Mouse (Mus musculus): ENCODE measurements around the gene Lrrc1. TPM values are rescaled to one million over a fixed set of nuclear protein-coding genes. Genes with fewer than 3 reads are reported as not detected.

The Lrrc1 gene
- polyA plus RNA-seq, 1 experiment from 2014 or later: 18.9 TPM

DNA sequence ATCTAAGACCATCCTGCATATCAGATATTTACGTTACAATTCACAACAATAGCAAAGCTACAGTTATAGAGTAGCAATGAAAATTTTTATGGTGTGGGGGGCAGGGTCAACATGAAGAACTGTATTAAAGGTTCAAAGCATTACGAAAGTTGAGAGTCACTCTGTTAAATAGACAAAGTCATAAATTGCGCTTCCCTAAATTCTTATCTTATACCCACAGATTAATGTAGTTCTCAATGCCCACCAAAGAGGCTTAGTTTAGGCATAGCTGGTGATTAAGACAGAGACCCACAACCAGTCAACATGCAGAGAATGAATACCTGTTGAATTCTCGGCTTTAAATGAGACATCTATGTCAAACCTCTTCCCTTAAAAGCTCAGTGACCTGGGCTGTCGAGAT, 144.9 kb downstream of the Lrrc1 start:
- WGBS: 93% methylated on average over 5 of the region's 5 CpGs
- Histone ChIP-seq H3K27me3 (ENCODE audit: control insufficient read depth, insufficient read depth, low read length) (no peaks in the 10 kb centered on the region), H3K4me3 (ENCODE audit: control insufficient read depth in 1 of 2, insufficient read depth in 1 of 2, low read depth in 1 of 2, low read length in 2 of 2) (no peak overlapping the region), H3K4me2 (ENCODE audit: low read length) (no peak overlapping the region), H3K9me3 (ENCODE audit: control insufficient read depth, low read length) (no peaks in the 10 kb centered on the region), H3K4me1 (ENCODE audit: control insufficient read depth in 2 of 2, insufficient read depth in 2 of 2, low read length in 2 of 2) (no peaks in the 10 kb centered on the region), H3K36me3 (ENCODE audit: control insufficient read depth, insufficient read depth, low read length) (no peaks in the 10 kb centered on the region), H3K9ac (ENCODE audit: low read length) (no peak overlapping the region), H3K27ac (replicated peaks in 1 of 2; ENCODE audit: control insufficient read depth in 1 of 2, insufficient read depth in 1 of 2, low read depth in 2 of 2, low read length in 2 of 2) (no peak overlapping the region)
- ATAC-seq (ENCODE audit: insufficient number of reproducible peaks, insufficient read depth, low FRiP score, low read depth): no peak

DNA sequence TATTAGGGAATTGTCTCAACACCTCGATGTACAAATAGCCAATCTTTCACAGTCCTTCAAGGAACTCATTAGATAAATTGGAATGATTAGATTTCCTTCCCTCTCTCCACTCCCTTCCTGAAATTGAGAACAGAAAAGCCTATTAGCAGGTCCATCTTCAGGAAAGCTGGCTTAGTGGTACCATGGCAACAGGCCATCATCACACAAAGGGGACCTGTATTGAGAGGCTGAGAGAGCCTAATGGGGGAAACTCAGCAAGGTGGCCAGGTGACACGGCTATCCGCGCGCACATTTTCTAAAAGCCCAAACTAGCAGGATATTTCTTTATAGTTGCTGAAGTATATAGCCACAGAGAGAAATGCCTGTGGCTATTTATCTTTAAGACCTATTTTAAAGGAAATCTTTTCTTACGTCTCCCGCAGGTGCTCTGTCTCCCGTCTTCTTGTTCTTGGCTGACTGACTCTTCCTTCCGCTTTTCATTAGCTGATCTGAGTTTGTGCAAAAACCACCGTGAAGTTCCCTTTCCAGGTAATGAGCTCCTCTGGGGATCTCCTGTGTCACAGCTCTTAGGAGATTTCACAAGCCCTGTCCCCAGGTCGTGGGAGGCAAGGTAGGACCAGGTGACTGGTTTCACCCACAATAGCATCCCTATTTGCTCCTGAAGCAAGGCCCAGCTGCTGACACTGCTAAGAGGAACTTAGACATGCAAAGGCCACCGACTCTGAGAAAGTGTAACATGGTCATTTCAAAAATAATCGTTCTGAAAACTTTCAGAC, 145.6 kb downstream of the Lrrc1 start:
- Histone ChIP-seq H3K27me3 (ENCODE audit: control insufficient read depth, insufficient read depth, low read length) (no peaks in the 10 kb centered on the region), H3K9ac (ENCODE audit: low read length) (no peak overlapping the region), H3K36me3 (ENCODE audit: control insufficient read depth, insufficient read depth, low read length) (no peaks in the 10 kb centered on the region), H3K4me3 (ENCODE audit: control insufficient read depth in 1 of 2, insufficient read depth in 1 of 2, low read depth in 1 of 2, low read length in 2 of 2) (no peak overlapping the region), H3K27ac (replicated peaks in 1 of 2; ENCODE audit: control insufficient read depth in 1 of 2, insufficient read depth in 1 of 2, low read depth in 2 of 2, low read length in 2 of 2) (no peak overlapping the region), H3K9me3 (ENCODE audit: control insufficient read depth, low read length) (no peaks in the 10 kb centered on the region), H3K4me1 (ENCODE audit: control insufficient read depth in 2 of 2, insufficient read depth in 2 of 2, low read length in 2 of 2) (no peaks in the 10 kb centered on the region), H3K4me2 (ENCODE audit: low read length) (no peak overlapping the region)
- WGBS: 74% methylated on average over 13 of the region's 13 CpGs
- ATAC-seq (ENCODE audit: insufficient number of reproducible peaks, insufficient read depth, low FRiP score, low read depth): no peak

DNA sequence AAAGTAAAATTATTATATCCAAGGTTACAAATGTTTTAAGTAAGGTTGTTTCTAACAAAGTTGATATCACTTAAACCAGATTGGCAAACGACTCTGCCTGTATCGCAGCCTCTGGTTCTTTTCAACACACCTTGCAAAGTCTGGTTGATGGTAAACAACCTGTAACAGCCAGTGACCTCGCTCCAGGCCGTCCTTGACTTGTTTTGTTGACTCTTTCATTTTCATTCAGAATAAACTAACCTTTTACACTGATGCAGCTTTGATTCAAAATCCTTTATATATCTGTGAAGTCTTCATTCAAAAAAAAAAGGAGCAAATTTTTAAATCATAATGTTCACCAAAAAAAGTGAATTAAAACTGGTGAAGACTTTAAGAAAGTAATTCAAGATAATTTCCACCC, 147.6 kb downstream of the Lrrc1 start:
- 59% methylated on average over 4 of the region's 4 CpGs for WGBS
- Histone ChIP-seq H3K4me2 (ENCODE audit: low read length) (no peak overlapping the region), H3K4me3 (ENCODE audit: control insufficient read depth in 1 of 2, insufficient read depth in 1 of 2, low read depth in 1 of 2, low read length in 2 of 2) (no peak overlapping the region), H3K9me3 (ENCODE audit: control insufficient read depth, low read length) (no peaks in the 10 kb centered on the region), H3K27ac (replicated peaks in 1 of 2; ENCODE audit: control insufficient read depth in 1 of 2, insufficient read depth in 1 of 2, low read depth in 2 of 2, low read length in 2 of 2) (no peak overlapping the region), H3K4me1 (ENCODE audit: control insufficient read depth in 2 of 2, insufficient read depth in 2 of 2, low read length in 2 of 2) (no peaks in the 10 kb centered on the region), H3K36me3 (ENCODE audit: control insufficient read depth, insufficient read depth, low read length) (no peaks in the 10 kb centered on the region), H3K9ac (ENCODE audit: low read length) (no peak overlapping the region), H3K27me3 (ENCODE audit: control insufficient read depth, insufficient read depth, low read length) (no peaks in the 10 kb centered on the region)
- ATAC-seq (ENCODE audit: insufficient number of reproducible peaks, insufficient read depth, low FRiP score, low read depth): no peak

DNA sequence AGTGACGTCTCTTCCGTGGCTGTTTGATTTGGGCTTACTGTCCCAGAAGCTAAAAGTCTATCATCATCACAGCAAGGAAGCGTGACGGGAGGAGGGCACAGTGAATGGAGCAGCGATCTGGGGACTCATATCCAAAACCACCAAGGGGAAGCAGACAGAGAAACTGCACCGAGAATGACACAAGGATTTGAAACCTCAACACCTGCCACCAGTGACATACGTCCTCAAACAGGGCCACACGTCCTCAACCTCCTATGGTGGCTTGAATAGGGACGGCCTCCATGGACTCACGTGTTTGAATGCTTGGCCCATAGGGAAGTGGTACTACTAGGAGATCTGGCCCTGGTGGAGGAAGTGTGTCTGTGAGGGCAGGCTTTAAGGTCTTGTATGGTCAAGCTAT, 153.4 kb downstream of the Lrrc1 start:
- Histone ChIP-seq H3K27ac (replicated peaks in 1 of 2; ENCODE audit: control insufficient read depth in 1 of 2, insufficient read depth in 1 of 2, low read depth in 2 of 2, low read length in 2 of 2) (no peak overlapping the region), H3K4me1 (ENCODE audit: control insufficient read depth in 2 of 2, insufficient read depth in 2 of 2, low read length in 2 of 2) (no peaks in the 10 kb centered on the region), H3K36me3 (ENCODE audit: control insufficient read depth, insufficient read depth, low read length) (no peaks in the 10 kb centered on the region), H3K27me3 (ENCODE audit: control insufficient read depth, insufficient read depth, low read length) (no peaks in the 10 kb centered on the region), H3K9ac (ENCODE audit: low read length) (no peak overlapping the region), H3K4me2 (ENCODE audit: low read length) (no peak overlapping the region), H3K9me3 (ENCODE audit: control insufficient read depth, low read length) (no peaks in the 10 kb centered on the region), H3K4me3 (ENCODE audit: control insufficient read depth in 1 of 2, insufficient read depth in 1 of 2, low read depth in 1 of 2, low read length in 2 of 2) (no peak overlapping the region)
- ATAC-seq (ENCODE audit: insufficient number of reproducible peaks, insufficient read depth, low FRiP score, low read depth): no peak
- 89% methylated on average over 10 of the region's 10 CpGs for WGBS

DNA sequence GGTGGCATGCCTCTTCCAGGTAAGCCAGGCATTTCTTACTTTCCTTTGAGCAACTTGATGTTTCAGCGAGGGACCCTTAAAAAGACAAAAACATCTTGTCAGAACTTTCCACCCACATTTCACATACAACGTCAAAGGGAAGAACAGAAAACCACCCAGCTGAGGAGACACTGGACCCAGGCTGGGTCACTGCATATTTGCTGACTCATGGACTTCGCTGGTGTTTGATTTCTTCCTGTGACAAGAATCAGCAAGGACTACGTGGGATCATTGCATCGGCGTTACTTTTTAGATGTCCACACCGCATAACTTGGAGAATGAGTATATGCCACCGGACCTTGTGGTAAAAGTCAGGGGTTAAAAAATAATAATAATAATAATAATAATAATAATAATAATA, 155.7 kb downstream of the Lrrc1 start:
- Histone ChIP-seq H3K4me2 (ENCODE audit: low read length) (no peak overlapping the region), H3K4me1 (ENCODE audit: control insufficient read depth in 2 of 2, insufficient read depth in 2 of 2, low read length in 2 of 2) (peaks cover 5 to 6% of the 10 kb centered on the region in 2 experiments; a peak in 2 of 4 replicates), H3K9me3 (ENCODE audit: control insufficient read depth, low read length) (no peaks in the 10 kb centered on the region), H3K4me3 (ENCODE audit: control insufficient read depth in 1 of 2, insufficient read depth in 1 of 2, low read depth in 1 of 2, low read length in 2 of 2) (no peak overlapping the region), H3K36me3 (ENCODE audit: control insufficient read depth, insufficient read depth, low read length) (no peaks in the 10 kb centered on the region), H3K27me3 (ENCODE audit: control insufficient read depth, insufficient read depth, low read length) (no peaks in the 10 kb centered on the region), H3K9ac (ENCODE audit: low read length) (no peak overlapping the region), H3K27ac (replicated peaks in 1 of 2; ENCODE audit: control insufficient read depth in 1 of 2, insufficient read depth in 1 of 2, low read depth in 2 of 2, low read length in 2 of 2) (no peak overlapping the region)
- 84% methylated on average over 8 of the region's 8 CpGs for WGBS
- no peak for ATAC-seq (ENCODE audit: insufficient number of reproducible peaks, insufficient read depth, low FRiP score, low read depth)

DNA sequence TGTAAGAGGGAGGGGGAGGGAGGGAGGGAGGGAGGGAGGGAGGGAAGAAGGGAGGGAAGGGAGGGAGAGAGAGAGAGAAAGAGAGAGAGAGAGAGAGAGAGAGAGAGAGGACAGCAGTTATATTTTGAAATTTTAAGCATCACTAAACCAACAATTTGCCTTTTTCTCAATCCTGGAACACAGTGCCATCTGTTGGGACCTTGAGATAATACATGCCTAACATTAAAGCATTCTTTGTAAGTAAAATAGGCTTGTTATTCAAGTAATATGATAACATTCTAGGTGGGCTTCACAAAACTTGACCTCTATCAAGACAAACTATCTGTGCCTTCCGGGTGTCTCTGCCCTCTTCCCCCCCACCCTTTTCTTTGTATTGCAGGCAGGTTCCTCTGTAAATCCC, 157.9 kb downstream of the Lrrc1 start:
- 22% methylated on average over 1 of the region's 1 CpGs for WGBS
- Histone ChIP-seq H3K27ac (replicated peaks in 1 of 2; ENCODE audit: control insufficient read depth in 1 of 2, insufficient read depth in 1 of 2, low read depth in 2 of 2, low read length in 2 of 2) (no peak overlapping the region), H3K4me1 (ENCODE audit: control insufficient read depth in 2 of 2, insufficient read depth in 2 of 2, low read length in 2 of 2) (peaks cover 5 to 6% of the 10 kb centered on the region in 2 experiments; a peak in 2 of 4 replicates), H3K9ac (ENCODE audit: low read length) (no peak overlapping the region), H3K27me3 (ENCODE audit: control insufficient read depth, insufficient read depth, low read length) (no peaks in the 10 kb centered on the region), H3K36me3 (ENCODE audit: control insufficient read depth, insufficient read depth, low read length) (no peaks in the 10 kb centered on the region), H3K9me3 (ENCODE audit: control insufficient read depth, low read length) (no peaks in the 10 kb centered on the region), H3K4me3 (ENCODE audit: control insufficient read depth in 1 of 2, insufficient read depth in 1 of 2, low read depth in 1 of 2, low read length in 2 of 2) (no peak overlapping the region), H3K4me2 (ENCODE audit: low read length) (no peak overlapping the region)
- ATAC-seq (ENCODE audit: insufficient number of reproducible peaks, insufficient read depth, low FRiP score, low read depth): no peak

DNA sequence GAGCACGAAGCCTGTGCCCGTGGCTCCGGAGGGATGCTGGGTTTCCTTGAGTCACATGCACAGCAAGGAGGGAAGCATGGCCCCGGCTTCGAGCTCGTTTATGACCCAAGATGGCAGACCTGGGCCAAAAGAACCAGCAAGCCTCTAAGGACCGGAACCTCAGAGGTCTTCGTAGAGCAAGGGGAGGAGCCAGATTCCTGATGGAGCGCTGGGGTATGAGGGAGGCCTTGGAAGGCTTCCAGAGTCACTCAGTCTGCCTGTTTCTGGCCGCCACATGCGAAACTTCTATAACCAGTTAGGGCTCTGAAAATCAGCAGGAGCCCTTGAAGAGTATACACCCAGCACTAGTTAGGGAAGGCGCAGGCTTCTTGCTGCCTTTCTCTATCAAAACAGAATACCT, 159.1 kb downstream of the Lrrc1 start:
- ATAC-seq (ENCODE audit: insufficient number of reproducible peaks, insufficient read depth, low FRiP score, low read depth): 0 out of 2 replicates have a peak, but pooled peaks have one; percentile 15
- Histone ChIP-seq H3K27ac (replicated peaks in 1 of 2; ENCODE audit: control insufficient read depth in 1 of 2, insufficient read depth in 1 of 2, low read depth in 2 of 2, low read length in 2 of 2) (peak overlapping the region; percentile 57 to 59; a peak in 3 of 4 replicates), H3K4me2 (ENCODE audit: low read length) (peak overlapping the region; percentile 63)

DNA sequence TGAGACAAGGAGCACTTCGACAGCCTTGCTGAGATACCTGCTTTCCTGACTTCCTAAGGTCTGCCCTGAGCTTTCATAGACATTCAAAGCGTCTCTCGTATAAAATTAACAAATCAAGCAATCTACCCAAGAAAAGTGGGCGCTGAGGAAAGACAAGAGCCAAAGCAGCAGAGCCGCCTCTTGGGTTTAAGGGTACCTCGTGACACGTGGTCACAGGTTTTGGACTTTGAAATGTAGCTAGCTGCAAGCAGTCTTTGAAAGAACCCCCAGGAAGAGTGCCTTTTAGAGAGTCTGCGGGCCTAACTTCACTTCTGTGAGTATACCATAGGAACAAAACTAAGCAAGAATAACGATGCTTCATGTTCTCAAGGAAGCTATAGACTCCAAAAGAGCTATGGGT, 160.0 kb downstream of the Lrrc1 start:
- Histone ChIP-seq H3K9me3 (ENCODE audit: control insufficient read depth, low read length) (no peaks in the 10 kb centered on the region), H3K4me1 (ENCODE audit: control insufficient read depth in 2 of 2, insufficient read depth in 2 of 2, low read length in 2 of 2) (peaks cover 5 to 6% of the 10 kb centered on the region in 2 experiments; a peak in 2 of 4 replicates), H3K27ac (replicated peaks in 1 of 2; ENCODE audit: control insufficient read depth in 1 of 2, insufficient read depth in 1 of 2, low read depth in 2 of 2, low read length in 2 of 2) (no peak overlapping the region), H3K4me2 (ENCODE audit: low read length) (no peak overlapping the region), H3K4me3 (ENCODE audit: control insufficient read depth in 1 of 2, insufficient read depth in 1 of 2, low read depth in 1 of 2, low read length in 2 of 2) (no peak overlapping the region), H3K27me3 (ENCODE audit: control insufficient read depth, insufficient read depth, low read length) (no peaks in the 10 kb centered on the region), H3K9ac (ENCODE audit: low read length) (no peak overlapping the region), H3K36me3 (ENCODE audit: control insufficient read depth, insufficient read depth, low read length) (no peaks in the 10 kb centered on the region)
- no peak for ATAC-seq (ENCODE audit: insufficient number of reproducible peaks, insufficient read depth, low FRiP score, low read depth)
- WGBS: 89% methylated on average over 9 of the region's 9 CpGs

More for the DNA sequence above, 159.1 kb downstream of the Lrrc1 start:
- 48% methylated on average over 12 of the region's 12 CpGs for WGBS
- Histone ChIP-seq H3K9me3 (ENCODE audit: control insufficient read depth, low read length) (no peaks in the 10 kb centered on the region), H3K36me3 (ENCODE audit: control insufficient read depth, insufficient read depth, low read length) (no peaks in the 10 kb centered on the region), H3K4me1 (ENCODE audit: control insufficient read depth in 2 of 2, insufficient read depth in 2 of 2, low read length in 2 of 2) (peaks cover 5 to 6% of the 10 kb centered on the region in 2 experiments; a peak in 2 of 4 replicates), H3K27me3 (ENCODE audit: control insufficient read depth, insufficient read depth, low read length) (no peaks in the 10 kb centered on the region), H3K4me3 (ENCODE audit: control insufficient read depth in 1 of 2, insufficient read depth in 1 of 2, low read depth in 1 of 2, low read length in 2 of 2) (peak overlapping the region; percentile 20 to 26; a peak in 3 of 4 replicates), H3K9ac (ENCODE audit: low read length) (peak overlapping the region; percentile 44; the same call in 1 of the 2 replicates)

All from heart, embryonic 14.5 days (tissue).